Mouse (Mus musculus) embryonic facial prominence, embryonic 11.5 days (tissue): ENCODE results near the gene Nt5dc3. TPM values are rescaled to one million over a fixed set of nuclear protein-coding genes. Genes with fewer than 3 reads are reported as not detected.

ENCODE experiments used
- ATAC-seq: fragments of 200-750 bp; cut with Nextera tagmentation; replicated peaks from 2 replicates; pipeline ENCODE4 v1.8.0; 2017; ENCODE audit warnings: low read depth; ENCODE audit not compliant: insufficient number of reproducible peaks, low FRiP score, low TSS enrichment
- DNase-seq: peaks from one replicate; pipeline ENCODE4 v3.0.0-alpha.2; 2015; ENCODE audit warnings: low spot score
- H3K27ac ChIP-seq: fragments of 300-500 bp; sonication (generic); replicated peaks from 2 replicates; pipeline ENCODE4 v1.5.1; 2014; ENCODE audit warnings: mild to moderate bottlenecking, low read depth, low read length, control low read depth
- H3K27me3 ChIP-seq: fragments of 300-500 bp; sonication (generic); 2 replicates; pipeline ENCODE4 v1.6.1; 2014; ENCODE audit warnings: mild to moderate bottlenecking, low read length, moderate library complexity, mixed read lengths; ENCODE audit not compliant: control insufficient read depth, insufficient read depth
- H3K36me3 ChIP-seq: fragments of 300-500 bp; sonication (generic); replicated peaks from 2 replicates; pipeline ENCODE4 v1.6.1; 2014; ENCODE audit warnings: low read depth, mild to moderate bottlenecking, low read length, moderate library complexity, mixed read lengths; ENCODE audit not compliant: control insufficient read depth, insufficient read depth
- H3K4me1 ChIP-seq: fragments of 300-500 bp; sonication (generic); 2 replicates; pipeline ENCODE4 v1.6.1; 2014; ENCODE audit warnings: low read length, mixed read lengths; ENCODE audit not compliant: control insufficient read depth, insufficient read depth
- H3K4me2 ChIP-seq: fragments of 300-500 bp; sonication (generic); 2 replicates; pipeline ENCODE4 v1.6.1; 2014; ENCODE audit warnings: low read depth, mild to moderate bottlenecking, control low read depth, low read length, moderate library complexity
- H3K4me3 ChIP-seq: fragments of 300-500 bp; sonication (generic); 2 replicates; pipeline ENCODE4 v1.5.1; 2014; ENCODE audit warnings: low read depth, low read length, control low read depth
- H3K9ac ChIP-seq: fragments of 300-500 bp; sonication (generic); replicated peaks from 2 replicates; pipeline ENCODE4 v1.6.1; 2014; ENCODE audit warnings: mild to moderate bottlenecking, control low read depth, low read length
- H3K9me3 ChIP-seq: fragments of 300-500 bp; sonication (generic); replicated peaks from 2 replicates; pipeline ENCODE4 v1.6.1; 2016; ENCODE audit warnings: mild to moderate bottlenecking, low read length, inconsistent platforms, mixed read lengths; ENCODE audit not compliant: control insufficient read depth
- WGBS: fragments of 180-500 bp; shearing (Covaris S2); extraction: QIAGEN DNeasy Blood & Tissue Kit; methylation state at CpG from one replicate; pipeline ENCODE4 v1.1.7; 2014; 5-methylcytosine and 5-hydroxymethylcytosine counted together
- polyA plus RNA-seq: library from polyadenylated mRNA; unstranded; fragments of >200 nt; fragmentation: Nextera tagmentation; extraction: Ambion mirVana; gene quantifications from 2 replicates; pipeline ENCODE4 v1.2.1, GENCODE M21; 2014

Gene Nt5dc3
- polyA plus RNA-seq, 1 experiment from 2014 or later = 1.6 TPM

DNA sequence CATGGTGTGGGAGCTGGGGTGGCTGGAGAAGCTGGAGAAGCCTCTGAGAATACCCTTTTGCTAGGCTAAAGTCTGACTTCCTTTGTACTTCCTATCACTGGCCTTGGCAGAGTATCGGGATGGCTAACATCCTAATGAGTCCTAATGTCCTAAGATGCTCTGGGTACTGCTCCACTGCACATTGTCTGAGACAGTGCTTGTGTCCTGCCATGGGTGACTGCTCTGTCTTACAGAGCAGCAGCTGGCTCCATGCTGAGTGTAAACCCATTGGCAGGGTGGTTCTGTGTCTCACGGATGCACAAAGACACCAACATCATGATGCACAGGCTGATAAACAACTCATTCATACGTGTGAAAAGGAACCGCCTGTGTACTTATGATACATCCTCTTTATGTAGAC is 70.3 kb downstream of the Nt5dc3 start:
- ATAC-seq (no peak), DNase-seq (no peak)
- 86% methylated on average over 4 of the region's 4 CpGs for WGBS
- Histone ChIP-seq H3K4me1 (no peaks in the 10 kb centered on the region), H3K27ac (no peak overlapping the region), H3K4me2 (no peak overlapping the region), H3K27me3 (no peaks in the 10 kb centered on the region), H3K36me3 (no peaks in the 10 kb centered on the region), H3K9me3 (no peaks in the 10 kb centered on the region), H3K4me3 (no peak overlapping the region), H3K9ac (no peak overlapping the region)

DNA sequence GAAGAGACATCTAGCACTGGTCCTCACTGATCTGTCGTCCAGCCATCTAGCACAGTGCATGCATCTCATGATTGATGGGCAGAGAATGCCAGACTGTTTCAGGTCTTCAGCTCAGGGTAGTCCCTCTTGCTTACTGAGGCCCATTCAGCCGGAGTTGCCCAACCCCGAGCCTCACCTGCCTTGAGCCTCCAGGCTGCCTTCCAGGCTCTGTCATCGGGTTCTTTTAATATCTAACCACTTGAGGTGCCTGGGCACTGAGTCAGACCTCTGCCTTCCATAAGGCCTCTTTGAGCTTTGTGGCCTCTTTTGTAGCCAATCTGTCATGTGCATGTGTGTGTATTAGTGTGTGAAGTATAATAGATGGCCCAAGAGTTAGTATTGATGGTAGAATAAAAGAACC is 70.7 kb downstream of the Nt5dc3 start:
- no peak for DNase-seq

DNA sequence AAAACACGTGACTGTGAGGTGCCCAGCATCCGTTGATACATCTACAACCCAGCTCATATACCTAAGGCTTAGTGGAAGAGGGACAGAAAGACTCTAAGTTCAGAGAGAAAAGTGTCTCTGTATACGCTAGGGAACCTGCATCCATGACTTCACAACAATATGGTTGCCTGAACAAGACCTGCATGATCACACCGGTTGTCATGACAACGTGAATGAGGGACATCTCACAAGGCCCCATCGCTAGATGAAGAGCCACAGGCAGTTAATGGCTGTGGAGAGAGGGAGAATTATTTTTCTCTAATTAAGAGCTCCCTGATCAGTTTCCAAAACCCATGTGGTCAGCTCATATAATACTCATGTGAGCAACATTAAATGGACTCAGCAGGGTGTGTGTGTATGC is 73.4 kb downstream of the Nt5dc3 start:
- ATAC-seq = no peak
- 84% methylated on average over 6 of the region's 6 CpGs for WGBS
- H3K36me3 ChIP-seq = no peaks in the 10 kb centered on the region

More for the DNA sequence above, 70.7 kb downstream of the Nt5dc3 start:
- no peak overlapping the region for H3K9ac ChIP-seq
- ATAC-seq = no peak
- H3K4me3 ChIP-seq = no peak overlapping the region
- no peaks in the 10 kb centered on the region for H3K27me3 ChIP-seq
- H3K36me3 ChIP-seq = no peaks in the 10 kb centered on the region
- 85% methylated on average over 4 of the region's 4 CpGs for WGBS
- H3K4me1 ChIP-seq = no peaks in the 10 kb centered on the region
- no peak overlapping the region for H3K4me2 ChIP-seq
- H3K9me3 ChIP-seq = no peaks in the 10 kb centered on the region
- no peak overlapping the region for H3K27ac ChIP-seq

DNA sequence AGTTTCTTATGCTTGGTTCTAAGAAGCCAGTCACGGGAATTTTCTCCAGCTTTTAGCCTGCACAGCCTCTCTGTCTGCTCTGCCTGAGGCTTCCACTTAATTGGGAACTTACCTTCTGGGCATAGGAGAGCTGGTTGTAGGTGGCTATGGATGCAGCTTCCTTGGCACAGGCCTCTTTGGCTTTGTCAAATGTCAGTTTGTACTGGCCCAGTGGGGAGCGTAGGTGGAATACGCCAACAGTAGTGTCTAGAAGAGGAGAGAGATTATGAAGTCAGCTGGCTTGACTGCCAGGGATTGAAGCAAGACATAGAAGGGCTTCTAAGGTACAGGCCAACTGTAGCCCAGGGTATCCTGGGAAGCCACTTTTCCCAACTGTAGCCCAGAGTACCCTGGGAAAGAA is 74.6 kb downstream of the Nt5dc3 start:
- DNase-seq (no peak), ATAC-seq (no peak)
- Histone ChIP-seq H3K36me3 (no peaks in the 10 kb centered on the region), H3K4me1 (no peaks in the 10 kb centered on the region), H3K9me3 (no peaks in the 10 kb centered on the region), H3K4me2 (no peak overlapping the region), H3K4me3 (no peak overlapping the region), H3K9ac (no peak overlapping the region), H3K27ac (no peak overlapping the region), H3K27me3 (no peaks in the 10 kb centered on the region)
- WGBS = 85% methylated on average over 3 of the region's 3 CpGs

More for the DNA sequence above, 73.4 kb downstream of the Nt5dc3 start:
- Histone ChIP-seq H3K9ac (no peak overlapping the region), H3K4me2 (no peak overlapping the region), H3K4me1 (no peaks in the 10 kb centered on the region), H3K27ac (no peak overlapping the region), H3K9me3 (no peaks in the 10 kb centered on the region), H3K4me3 (no peak overlapping the region), H3K27me3 (no peaks in the 10 kb centered on the region)
- DNase-seq = no peak

DNA sequence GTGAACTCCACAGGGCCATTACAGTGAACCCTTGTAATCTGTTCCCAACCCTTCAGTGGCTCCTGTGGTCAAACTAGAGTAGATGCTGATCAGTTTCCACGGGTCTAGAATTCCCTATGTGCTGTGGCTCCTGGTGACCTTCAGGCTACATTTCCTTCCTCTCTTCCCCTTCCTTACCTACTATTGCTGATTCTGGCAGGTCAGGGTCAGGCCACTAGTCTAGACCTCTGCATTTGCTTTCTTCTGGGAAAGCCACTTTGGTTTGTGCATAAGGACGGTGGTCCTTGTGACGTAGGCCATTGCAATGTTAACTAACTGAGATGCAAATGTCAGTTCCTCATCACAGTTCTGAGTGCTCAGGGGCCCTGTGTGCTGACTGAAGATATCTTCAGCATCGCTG is 81.6 kb downstream of the Nt5dc3 start:
- Histone ChIP-seq H3K9me3 (no peaks in the 10 kb centered on the region), H3K9ac (no peak overlapping the region), H3K36me3 (no peaks in the 10 kb centered on the region), H3K4me2 (no peak overlapping the region), H3K4me1 (no peaks in the 10 kb centered on the region), H3K27ac (no peak overlapping the region), H3K27me3 (no peaks in the 10 kb centered on the region), H3K4me3 (no peak overlapping the region)
- ATAC-seq = no peak
- DNase-seq = no peak
- WGBS = 71% methylated on average over 4 of the region's 4 CpGs

DNA sequence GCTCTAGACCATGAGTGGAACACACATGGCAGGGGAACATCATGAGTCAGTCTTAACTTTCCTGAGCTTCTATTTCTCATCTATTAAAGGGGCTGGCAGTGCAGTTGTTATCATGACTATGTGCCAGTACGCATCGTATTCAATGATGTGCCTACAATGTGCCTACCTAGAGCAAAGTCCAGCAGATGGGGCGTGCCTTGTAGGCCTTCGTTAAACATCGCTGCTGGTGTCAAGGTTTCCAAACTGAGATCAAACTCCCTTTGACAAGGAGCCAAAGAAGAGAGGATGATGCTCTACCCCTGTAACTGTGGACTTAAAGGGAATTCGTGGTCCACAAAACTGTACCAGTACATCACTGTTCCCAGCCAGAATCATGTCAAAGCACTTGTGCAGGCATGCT is 83.7 kb downstream of the Nt5dc3 start:
- ATAC-seq (no peak), DNase-seq (no peak)
- Histone ChIP-seq H3K36me3 (no peaks in the 10 kb centered on the region), H3K27me3 (no peaks in the 10 kb centered on the region), H3K27ac (no peak overlapping the region), H3K4me3 (no peak overlapping the region), H3K4me2 (no peak overlapping the region), H3K4me1 (no peaks in the 10 kb centered on the region), H3K9ac (no peak overlapping the region), H3K9me3 (no peaks in the 10 kb centered on the region)
- WGBS = 91% methylated on average over 6 of the region's 6 CpGs

DNA sequence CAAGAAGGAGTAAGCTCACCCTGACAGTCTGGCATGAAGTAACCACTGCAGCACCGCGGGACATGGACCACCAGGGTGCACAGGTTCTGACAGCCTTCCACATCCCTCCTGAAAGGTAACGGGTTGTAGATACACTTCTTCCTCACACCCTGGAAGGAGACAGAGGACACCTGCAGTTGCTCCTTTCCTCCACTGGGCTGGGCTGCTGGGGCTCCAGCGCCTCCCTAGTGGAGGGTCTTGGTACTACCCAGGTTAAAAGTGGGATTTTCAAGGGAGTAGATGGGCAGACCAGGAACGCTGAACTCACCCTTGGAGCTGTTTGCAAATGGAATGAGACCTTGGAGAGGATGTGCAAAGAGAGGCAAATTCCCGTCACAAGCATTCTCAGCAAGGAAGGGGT is 84.6 kb downstream of the Nt5dc3 start:
- H3K27me3 ChIP-seq = no peaks in the 10 kb centered on the region
- H3K9ac ChIP-seq = no peak overlapping the region
- H3K9me3 ChIP-seq = no peaks in the 10 kb centered on the region
- H3K4me2 ChIP-seq = no peak overlapping the region
- no peaks in the 10 kb centered on the region for H3K4me1 ChIP-seq
- H3K27ac ChIP-seq = no peak overlapping the region
- no peak for DNase-seq
- no peak for ATAC-seq
- no peak overlapping the region for H3K4me3 ChIP-seq
- no peaks in the 10 kb centered on the region for H3K36me3 ChIP-seq
- 78% methylated on average over 6 of the region's 6 CpGs for WGBS

DNA sequence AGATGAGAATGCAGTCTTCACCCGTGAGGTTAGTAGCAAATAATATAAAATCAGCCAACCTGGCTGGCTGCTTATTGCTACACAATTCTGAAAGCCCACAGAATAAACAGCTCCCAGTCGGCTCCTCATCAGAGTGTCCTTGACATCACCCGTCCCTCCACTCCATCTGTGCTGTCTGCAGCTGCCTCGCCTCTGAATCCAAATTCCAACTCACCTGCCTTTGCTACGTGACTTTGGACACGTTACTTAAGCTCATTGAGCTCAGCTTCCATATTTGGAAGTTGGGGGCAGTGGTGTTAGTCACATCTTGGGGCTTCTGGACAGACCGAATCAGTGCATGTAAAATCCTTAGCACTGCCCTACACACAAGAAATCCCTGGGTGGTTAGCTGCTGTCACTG is 93.3 kb downstream of the Nt5dc3 start:
- H3K27me3 ChIP-seq = no peaks in the 10 kb centered on the region
- no peak overlapping the region for H3K4me3 ChIP-seq
- no peaks in the 10 kb centered on the region for H3K36me3 ChIP-seq
- ATAC-seq (no peak), DNase-seq (no peak)
- no peak overlapping the region for H3K27ac ChIP-seq
- H3K4me1 ChIP-seq = no peaks in the 10 kb centered on the region
- H3K9ac ChIP-seq = no peak overlapping the region
- no peaks in the 10 kb centered on the region for H3K9me3 ChIP-seq
- H3K4me2 ChIP-seq = no peak overlapping the region
- WGBS = 75% methylated on average over 7 of the region's 7 CpGs
